Mouse (Mus musculus): ENCODE results near the gene Olfr1112.

- TF ChIP-seq ZNF384 (IDR thresholded peaks at IDR 0.05; ENCODE audit: low read depth, low read length), result no peak
- TF ChIP-seq HCFC1 (IDR thresholded peaks at IDR 0.05; ENCODE audit: borderline replicate concordance, insufficient read depth, low read length), result no peak
- no peak for TF ChIP-seq ZC3H11A (IDR thresholded peaks at IDR 0.05; ENCODE audit: borderline replicate concordance, low read depth, low read length)
Measured at GRCm38 (mm10) chr2:87187498-87187897, at the start of gene Olfr1112.
